Mouse (Mus musculus) frontal cortex, postnatal 14 days (tissue): ENCODE data around the gene Slc25a18.

Experiments
- DNase-seq, 2 experiments: peaks; one replicate each; pipeline ENCODE4 v3.0.0; 2022; ENCODE audit warnings: low spot score in 2 of 2

Slc25a18 gene

DNA sequence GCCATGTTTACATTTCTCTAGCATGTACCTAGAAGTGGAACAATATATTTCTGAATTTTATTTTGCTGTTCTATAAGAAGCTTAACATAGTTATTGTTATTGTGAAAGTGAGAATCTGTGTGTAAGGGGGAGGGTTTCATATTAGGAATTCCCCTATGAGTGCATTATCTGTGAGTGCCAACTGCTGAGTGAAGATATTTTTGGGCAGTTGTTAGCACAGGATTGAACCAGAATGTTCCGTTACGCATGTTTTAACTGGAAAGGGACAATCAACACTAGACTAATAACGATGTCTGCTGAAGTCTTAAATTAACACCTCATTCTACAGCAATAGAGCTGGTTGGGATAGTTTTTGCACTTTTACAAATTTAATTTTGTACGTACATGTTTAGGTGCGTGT, 68.4 kb downstream of the Slc25a18 start:
- no peak for DNase-seq
